Mouse (Mus musculus): ENCODE results near the gene Col6a1. TPM values are rescaled to one million over a fixed set of nuclear protein-coding genes. Genes with fewer than 3 reads are reported as not detected.

Col6a1 gene
- polyA plus RNA-seq, 1 experiment, result 218 TPM

DNA sequence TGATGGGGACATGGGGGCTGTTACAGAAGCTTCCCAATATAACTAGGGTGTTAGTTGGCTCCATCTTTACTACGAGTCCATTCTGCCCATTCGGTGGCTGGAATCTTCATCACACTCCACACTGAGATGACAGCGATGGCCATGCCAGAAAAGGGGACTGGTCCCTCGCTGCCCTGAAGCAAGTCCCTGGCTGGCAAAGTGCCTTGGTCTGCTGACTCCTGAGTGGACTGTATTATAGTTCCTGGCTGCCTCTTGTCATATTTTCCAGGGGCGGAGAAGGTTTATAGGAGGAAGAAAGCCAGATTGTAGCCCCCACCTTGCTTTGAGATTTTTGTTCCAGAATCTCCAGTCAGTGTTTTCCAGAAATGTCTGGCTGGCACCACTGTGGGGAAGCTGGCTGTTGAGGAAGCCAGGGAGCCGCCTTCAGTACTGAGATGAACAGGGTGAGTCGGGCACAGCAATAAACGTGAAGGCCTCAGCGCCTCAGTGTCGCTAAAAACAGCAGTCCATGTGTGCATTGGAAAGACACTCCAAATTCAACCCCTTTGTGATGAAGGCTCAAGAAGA, 40.4 kb downstream of the Col6a1 start:
- Histone ChIP-seq H3K4me1 (ENCODE audit: control insufficient read depth, insufficient read depth, low read length) (peaks cover 12% of the 10 kb centered on the region), H3K4me3 (replicated peaks; ENCODE audit: extremely low read depth, low read depth, low read length) (no peak overlapping the region)
- WGBS, result 64% methylated on average over 10 of the region's 10 CpGs
- TF ChIP-seq CTCF (IDR thresholded peaks at IDR 0.05; ENCODE audit: insufficient read depth, low read length) (no peak), POLR2A (IDR thresholded peaks at IDR 0.05; ENCODE audit: borderline replicate concordance, extremely low read depth, low read depth, low read length) (no peak)
- DNase-seq, result no peak

DNA sequence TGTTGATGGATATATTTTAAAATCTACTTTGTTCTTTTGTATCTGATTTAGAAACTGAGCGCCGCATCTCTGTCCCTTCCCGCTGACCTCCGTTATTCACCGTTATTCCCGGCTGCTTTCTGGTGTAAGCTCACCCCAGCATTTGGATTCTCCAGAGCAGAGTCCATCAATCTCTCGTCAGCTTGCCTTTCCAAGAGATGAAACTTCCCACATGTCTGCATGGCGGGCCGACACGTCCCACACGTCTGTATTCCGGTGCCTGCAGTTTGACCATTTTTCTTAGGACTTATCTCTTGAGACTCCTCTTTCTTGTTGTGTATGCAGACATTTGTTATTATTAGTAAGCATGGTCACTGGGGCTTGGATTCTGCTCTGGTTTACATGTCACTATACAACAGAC, 42.0 kb downstream of the Col6a1 start:
- 67% methylated on average over 12 of the region's 12 CpGs for WGBS
- TF ChIP-seq CTCF (IDR thresholded peaks at IDR 0.05; ENCODE audit: insufficient read depth, low read length) (no peak), POLR2A (IDR thresholded peaks at IDR 0.05; ENCODE audit: borderline replicate concordance, extremely low read depth, low read depth, low read length) (no peak)
- H3K4me1 ChIP-seq (ENCODE audit: control insufficient read depth, insufficient read depth, low read length), result peaks cover 12% of the 10 kb centered on the region
- no peak for DNase-seq
- H3K4me3 ChIP-seq (replicated peaks; ENCODE audit: extremely low read depth, low read depth, low read length), result no peak overlapping the region

DNA sequence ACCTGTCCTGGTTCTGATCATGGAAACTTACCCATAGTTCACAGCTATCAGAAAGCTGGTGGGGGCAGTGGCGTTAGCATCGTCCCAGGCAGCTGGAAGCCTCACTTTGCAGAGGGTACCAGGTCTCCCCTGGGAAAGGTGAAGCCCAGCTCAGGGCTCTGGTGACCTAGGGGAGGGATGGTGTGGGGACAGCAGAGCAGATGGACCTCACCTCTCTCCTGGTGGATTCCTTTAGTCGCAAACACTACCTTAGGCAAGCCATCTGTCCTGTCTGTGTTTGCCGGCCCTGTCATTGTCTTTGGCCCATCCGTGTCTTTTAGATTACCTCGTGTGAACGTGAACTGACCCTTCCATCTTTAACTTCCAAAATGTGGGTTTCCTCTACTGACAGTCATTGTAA, 42.5 kb downstream of the Col6a1 start:
- no peak for TF ChIP-seq CTCF (IDR thresholded peaks at IDR 0.05; ENCODE audit: insufficient read depth, low read length)
- WGBS, result 59% methylated on average over 7 of the region's 7 CpGs
- Histone ChIP-seq H3K4me1 (ENCODE audit: control insufficient read depth, insufficient read depth, low read length) (peaks cover 12% of the 10 kb centered on the region), H3K4me3 (replicated peaks; ENCODE audit: extremely low read depth, low read depth, low read length) (no peak overlapping the region)
- no peak for DNase-seq

- no peak for TF ChIP-seq POLR2A (IDR thresholded peaks at IDR 0.05; ENCODE audit: borderline replicate concordance, extremely low read depth, low read depth, low read length)
- TF ChIP-seq CTCF (IDR thresholded peaks at IDR 0.05; ENCODE audit: insufficient read depth, low read length), result no peak
- 50% methylated on average over 3 of the region's 3 CpGs for WGBS
- DNase-seq, result no peak
- peaks cover 12% of the 10 kb centered on the region for H3K4me1 ChIP-seq (ENCODE audit: control insufficient read depth, insufficient read depth, low read length)
- no peak overlapping the region for H3K4me3 ChIP-seq (replicated peaks; ENCODE audit: extremely low read depth, low read depth, low read length)
Observed at GRCm38 (mm10) chr10:76681882-76682281, 44.1 kb downstream of the Col6a1 start.

DNA sequence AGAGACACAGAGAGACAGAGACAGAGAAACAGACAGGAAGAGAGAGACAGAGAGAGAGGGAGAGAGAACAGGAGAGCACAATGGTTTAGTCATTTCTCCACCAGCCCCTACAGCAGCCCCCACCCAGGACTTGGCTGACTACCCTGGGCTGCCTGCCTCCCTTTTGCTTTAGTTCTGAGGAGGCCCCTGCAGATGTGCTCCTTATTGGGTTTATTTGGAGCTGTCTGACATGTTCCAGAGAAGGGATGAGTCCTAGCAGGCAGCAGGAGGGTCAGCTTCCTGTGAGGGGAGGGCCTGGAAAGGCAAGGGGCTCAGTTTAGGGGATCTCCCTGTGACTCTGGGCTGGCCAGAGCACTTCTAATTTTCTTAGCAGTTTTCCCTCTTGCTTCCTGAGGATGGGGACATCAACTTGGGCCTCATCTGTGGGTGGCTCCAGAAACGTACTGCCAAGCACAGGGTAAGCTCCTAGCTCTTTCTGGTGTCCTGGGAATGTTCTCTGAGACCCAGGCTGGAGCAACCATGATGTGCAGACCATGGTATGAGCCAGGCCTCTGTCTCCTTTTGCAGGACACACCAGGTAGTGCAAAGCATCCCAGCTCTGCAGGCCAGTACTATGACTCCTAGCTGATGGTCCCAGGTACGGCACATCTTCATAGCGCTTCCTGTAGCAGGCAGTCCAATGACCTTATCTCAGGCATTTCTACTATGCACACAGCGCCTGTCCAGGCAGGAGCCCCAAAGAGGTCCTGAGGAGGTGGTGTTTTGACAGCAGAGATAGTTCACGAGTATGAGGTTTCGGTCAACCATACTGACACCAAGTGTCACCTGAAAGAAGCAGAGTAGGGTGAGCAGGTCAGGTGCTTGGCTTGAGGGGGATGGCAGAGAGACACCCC, 45.0 kb downstream of the Col6a1 start:
- H3K4me1 ChIP-seq (ENCODE audit: control insufficient read depth, insufficient read depth, low read length), result peaks cover 12% of the 10 kb centered on the region
- 77% methylated on average over 6 of the region's 6 CpGs for WGBS
- TF ChIP-seq POLR2A (IDR thresholded peaks at IDR 0.05; ENCODE audit: borderline replicate concordance, extremely low read depth, low read depth, low read length), result no peak
- no peak for TF ChIP-seq CTCF (IDR thresholded peaks at IDR 0.05; ENCODE audit: insufficient read depth, low read length)
- no peak overlapping the region for H3K4me3 ChIP-seq (replicated peaks; ENCODE audit: extremely low read depth, low read depth, low read length)
- no peak for DNase-seq

DNA sequence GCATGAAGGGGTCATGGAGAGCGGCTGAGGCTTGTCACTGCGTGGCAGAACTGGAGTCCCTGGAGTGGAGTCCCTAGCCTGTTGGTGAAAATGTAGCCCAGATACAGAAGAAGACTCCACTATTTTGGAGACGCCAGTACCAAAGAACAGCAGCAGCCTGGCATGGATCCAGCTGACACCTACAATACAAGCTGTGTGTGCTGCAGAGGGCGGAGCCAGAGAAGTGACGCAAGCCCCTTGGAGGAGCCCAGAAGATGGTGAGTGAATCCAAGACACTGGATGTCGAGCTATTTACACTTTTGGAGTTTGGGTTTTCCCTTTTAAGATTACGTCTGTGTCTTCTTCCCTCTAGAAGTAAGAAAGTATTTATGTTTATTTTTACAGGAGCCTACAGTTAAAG, 47.8 kb downstream of the Col6a1 start:
- TF ChIP-seq POLR2A (IDR thresholded peaks at IDR 0.05; ENCODE audit: borderline replicate concordance, extremely low read depth, low read depth, low read length), result no peak
- no peak for TF ChIP-seq CTCF (IDR thresholded peaks at IDR 0.05; ENCODE audit: insufficient read depth, low read length)
- Histone ChIP-seq H3K4me3 (replicated peaks; ENCODE audit: extremely low read depth, low read depth, low read length) (no peak overlapping the region), H3K4me1 (ENCODE audit: control insufficient read depth, insufficient read depth, low read length) (peaks cover 11% of the 10 kb centered on the region)
- DNase-seq, result no peak
- 43% methylated on average over 7 of the region's 7 CpGs for WGBS

- DNase-seq, result peak; percentile 3
- TF ChIP-seq CTCF (IDR thresholded peaks at IDR 0.05; ENCODE audit: insufficient read depth, low read length) (no peak), POLR2A (IDR thresholded peaks at IDR 0.05; ENCODE audit: borderline replicate concordance, extremely low read depth, low read depth, low read length) (no peak)
- peaks cover 3% of the 10 kb centered on the region; the same call in 1 of the 2 replicates for H3K4me1 ChIP-seq (ENCODE audit: control insufficient read depth, insufficient read depth, low read length)
- 37% methylated on average over 2 of the region's 2 CpGs for WGBS
- no peak overlapping the region for H3K4me3 ChIP-seq (replicated peaks; ENCODE audit: extremely low read depth, low read depth, low read length)
Observed at GRCm38 (mm10) chr10:76675268-76675667, 50.7 kb downstream of the Col6a1 start.

- DNase-seq, result peak; percentile 2
- H3K4me1 ChIP-seq (ENCODE audit: control insufficient read depth, insufficient read depth, low read length), result peaks cover 3% of the 10 kb centered on the region; the same call in 1 of the 2 replicates
- 48% methylated on average over 6 of the region's 6 CpGs for WGBS
- no peak overlapping the region for H3K4me3 ChIP-seq (replicated peaks; ENCODE audit: extremely low read depth, low read depth, low read length)
- TF ChIP-seq POLR2A (IDR thresholded peaks at IDR 0.05; ENCODE audit: borderline replicate concordance, extremely low read depth, low read depth, low read length), result no peak
- no peak for TF ChIP-seq CTCF (IDR thresholded peaks at IDR 0.05; ENCODE audit: insufficient read depth, low read length)
Observed at GRCm38 (mm10) chr10:76674581-76674980, 51.4 kb downstream of the Col6a1 start.

- DNase-seq, result peak; percentile 0
- Histone ChIP-seq H3K4me3 (replicated peaks; ENCODE audit: extremely low read depth, low read depth, low read length) (no peak overlapping the region), H3K4me1 (ENCODE audit: control insufficient read depth, insufficient read depth, low read length) (peaks cover 3% of the 10 kb centered on the region; the same call in 1 of the 2 replicates)
- TF ChIP-seq CTCF (IDR thresholded peaks at IDR 0.05; ENCODE audit: insufficient read depth, low read length) (no peak), POLR2A (IDR thresholded peaks at IDR 0.05; ENCODE audit: borderline replicate concordance, extremely low read depth, low read depth, low read length) (no peak)
- 78% methylated on average over 9 of the region's 9 CpGs for WGBS
Observed at GRCm38 (mm10) chr10:76671939-76672338, 54.0 kb downstream of the Col6a1 start.

DNA sequence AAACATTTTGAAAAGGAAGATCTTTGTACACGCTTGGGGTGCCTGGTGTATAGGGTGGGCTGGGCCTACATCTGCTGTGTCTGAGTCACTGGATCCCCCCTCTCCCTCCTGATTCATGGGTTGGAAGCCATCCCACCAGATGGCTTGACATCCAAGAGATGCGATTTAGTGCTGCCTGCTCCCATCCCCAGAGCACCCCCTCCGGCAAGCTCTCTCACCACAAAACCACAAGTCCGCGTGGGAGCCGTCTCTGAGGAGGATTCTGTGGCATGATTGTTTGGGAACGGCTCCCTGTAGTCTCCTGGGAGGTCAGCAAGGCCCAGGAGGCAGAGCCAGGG, 57.1 kb downstream of the Col6a1 start:
- DNase-seq, result peak; percentile 3
- 52% methylated on average over 7 of the region's 7 CpGs for WGBS

More for the DNA sequence above, 57.1 kb downstream of the Col6a1 start:
- TF ChIP-seq POLR2A (IDR thresholded peaks at IDR 0.05; ENCODE audit: borderline replicate concordance, extremely low read depth, low read depth, low read length) (no peak), CTCF (IDR thresholded peaks at IDR 0.05; ENCODE audit: insufficient read depth, low read length) (no peak)
- Histone ChIP-seq H3K4me1 (ENCODE audit: control insufficient read depth, insufficient read depth, low read length) (no peaks in the 10 kb centered on the region), H3K4me3 (replicated peaks; ENCODE audit: extremely low read depth, low read depth, low read length) (no peak overlapping the region)

All from lung, adult 2 months (tissue).